Mouse (Mus musculus) lung, postnatal 0 days (tissue): ENCODE data around the gene Brd3. TPM values are rescaled to one million over a fixed set of nuclear protein-coding genes. Genes with fewer than 3 reads are reported as not detected.
A peak's percentile ranks its signal among the peaks of the same experiment; 100 is the strongest.

Experiments
- ATAC-seq: fragments of 200-750 bp; cut with Nextera tagmentation; 2 replicates; pipeline ENCODE4 v1.8.0; 2017; ENCODE audit warnings: moderate library complexity
- DNase-seq: peaks from one replicate; pipeline ENCODE4 v3.0.0-alpha.2; 2016; ENCODE audit warnings: low spot score
- H3K27ac ChIP-seq: fragments of 300-500 bp; sonication (generic); 2 replicates; pipeline ENCODE4 v1.5.1; 2014; ENCODE audit warnings: antibody characterized with exemption, mild to moderate bottlenecking, low read length, mixed read lengths
- H3K27me3 ChIP-seq: fragments of 300-500 bp; sonication (generic); replicated peaks from 2 replicates; pipeline ENCODE4 v1.6.1; 2014; ENCODE audit warnings: low read length, mixed read lengths; ENCODE audit not compliant: insufficient read depth
- H3K36me3 ChIP-seq: fragments of 300-500 bp; sonication (generic); 2 replicates; pipeline ENCODE4 v1.6.1; 2014; ENCODE audit warnings: low read length, mixed read lengths; ENCODE audit not compliant: insufficient read depth
- H3K4me1 ChIP-seq: fragments of 300-500 bp; sonication (generic); 2 replicates; pipeline ENCODE4 v1.6.1; 2014; ENCODE audit warnings: antibody characterized with exemption, low read depth, low read length, mixed read lengths; ENCODE audit not compliant: insufficient read depth
- H3K4me2 ChIP-seq: fragments of 300-500 bp; sonication (generic); replicated peaks from 2 replicates; pipeline ENCODE4 v1.6.1; 2014; ENCODE audit warnings: low read depth, mild to moderate bottlenecking, low read length, moderate library complexity, mixed read lengths
- H3K4me3 ChIP-seq: fragments of 300-500 bp; sonication (generic); 2 replicates; pipeline ENCODE4 v1.5.1; 2014; ENCODE audit warnings: low read depth, low read length
- H3K9ac ChIP-seq: fragments of 300-500 bp; sonication (generic); replicated peaks from 2 replicates; pipeline ENCODE4 v1.6.1; 2014; ENCODE audit warnings: low read depth, mild to moderate bottlenecking
- H3K9me3 ChIP-seq: fragments of 300-500 bp; sonication (generic); 2 replicates; pipeline ENCODE4 v1.6.1; 2016; ENCODE audit warnings: low read length, mixed read lengths
- CTCF ChIP-seq: IDR thresholded peaks from 2 replicates; pipeline ENCODE4 v1.5.1; 2016; ENCODE audit warnings: antibody characterized with exemption, mild to moderate bottlenecking
- EP300 ChIP-seq: IDR thresholded peaks from 2 replicates; pipeline ENCODE4 v1.6.1; 2016; ENCODE audit warnings: antibody characterized with exemption, mild to moderate bottlenecking, control low read depth
- WGBS: fragments of 180-500 bp; shearing (Covaris S2); extraction: QIAGEN DNeasy Blood & Tissue Kit; methylation state at CpG from one replicate; pipeline ENCODE4 v1.1.7; 2014; 5-methylcytosine and 5-hydroxymethylcytosine counted together
- polyA plus RNA-seq: library from polyadenylated mRNA; unstranded; fragments of >200 nt; fragmentation: Nextera tagmentation; extraction: Ambion mirVana; gene quantifications from 2 replicates; pipeline ENCODE4 v1.2.1, GENCODE M21; 2015

The Brd3 gene
- polyA plus RNA-seq, 1 experiment from 2014 or later = 47.5 TPM

GRCm38 (mm10) chr2:27505539-27505938, 1.9 kb downstream of the Brd3 start:
- Histone ChIP-seq H3K4me2 (no peak overlapping the region), H3K9me3 (no peaks in the 10 kb centered on the region), H3K27me3 (no peaks in the 10 kb centered on the region), H3K4me1 (0 out of 2 replicates have a peak, but pooled peaks cover 6% of the 10 kb centered on the region), H3K27ac (peak overlapping the region; percentile 72), H3K36me3 (no peaks in the 10 kb centered on the region), H3K4me3 (no peak overlapping the region), H3K9ac (no peak overlapping the region)
- 9% methylated on average over 6 of the region's 6 CpGs for WGBS
- peak; percentile 24; the same call in 1 of the 2 replicates for TF ChIP-seq EP300
- peak; percentile 55 for TF ChIP-seq CTCF
- DNase-seq (peak; percentile 91), ATAC-seq (peak; percentile 92)

GRCm38 (mm10) chr2:27504113-27504885, 3.2 kb downstream of the Brd3 start:
- 0 out of 2 replicates have a peak overlapping the region, but pooled peaks have one; percentile 12 for H3K9ac ChIP-seq
- no peaks in the 10 kb centered on the region for H3K27me3 ChIP-seq
- H3K36me3 ChIP-seq = no peaks in the 10 kb centered on the region
- H3K4me3 ChIP-seq = no peak overlapping the region
- no peaks in the 10 kb centered on the region for H3K9me3 ChIP-seq
- DNase-seq = peak; percentile 61
- WGBS = 37% methylated on average over 7 of the region's 7 CpGs
- TF ChIP-seq EP300 (no peak), CTCF (no peak)
- no peak overlapping the region for H3K4me2 ChIP-seq
- H3K4me1 ChIP-seq = 0 out of 2 replicates have a peak, but pooled peaks cover 6% of the 10 kb centered on the region
- peak; percentile 49 for ATAC-seq
- peak overlapping the region; percentile 72 for H3K27ac ChIP-seq

GRCm38 (mm10) chr2:27496391-27497028, 11.0 kb downstream of the Brd3 start:
- peak overlapping the region; percentile 41; the same call in 1 of the 2 replicates for H3K9ac ChIP-seq
- peak overlapping the region; percentile 71 for H3K27ac ChIP-seq
- H3K9me3 ChIP-seq = no peaks in the 10 kb centered on the region
- TF ChIP-seq CTCF = peak; percentile 22; the same call in 1 of the 2 replicates
- TF ChIP-seq EP300 = no peak
- ATAC-seq = peak; percentile 64
- no peaks in the 10 kb centered on the region for H3K36me3 ChIP-seq
- peak overlapping the region; percentile 48 for H3K4me2 ChIP-seq
- no peaks in the 10 kb centered on the region for H3K27me3 ChIP-seq
- H3K4me1 ChIP-seq = no peaks in the 10 kb centered on the region
- peak overlapping the region; percentile 35 for H3K4me3 ChIP-seq
- 50% methylated on average over 23 of the region's 23 CpGs for WGBS
- peak; percentile 56 for DNase-seq

- Histone ChIP-seq H3K9me3 (no peaks in the 10 kb centered on the region), H3K4me3 (no peak overlapping the region), H3K4me1 (no peaks in the 10 kb centered on the region), H3K27me3 (no peaks in the 10 kb centered on the region), H3K36me3 (no peaks in the 10 kb centered on the region), H3K27ac (no peak overlapping the region), H3K4me2 (no peak overlapping the region), H3K9ac (no peak overlapping the region)
- ATAC-seq (no peak), DNase-seq (no peak)
- WGBS = 94% methylated on average over 3 of the region's 3 CpGs
- peak; percentile 22 for TF ChIP-seq CTCF
- TF ChIP-seq EP300 = no peak
Observed at GRCm38 (mm10) chr2:27493971-27494370, 13.5 kb downstream of the Brd3 start.

- no peaks in the 10 kb centered on the region for H3K4me1 ChIP-seq
- H3K9ac ChIP-seq = no peak overlapping the region
- DNase-seq (no peak), ATAC-seq (no peak)
- WGBS = 73% methylated on average over 2 of the region's 2 CpGs
- no peaks in the 10 kb centered on the region for H3K36me3 ChIP-seq
- no peaks in the 10 kb centered on the region for H3K9me3 ChIP-seq
- no peak for TF ChIP-seq EP300
- H3K4me2 ChIP-seq = no peak overlapping the region
- no peak overlapping the region for H3K4me3 ChIP-seq
- no peak overlapping the region for H3K27ac ChIP-seq
- no peaks in the 10 kb centered on the region for H3K27me3 ChIP-seq
Observed at GRCm38 (mm10) chr2:27490939-27491338, 16.5 kb downstream of the Brd3 start.

GRCm38 (mm10) chr2:27488362-27488761, 19.1 kb downstream of the Brd3 start:
- Histone ChIP-seq H3K27me3 (no peaks in the 10 kb centered on the region), H3K4me2 (no peak overlapping the region), H3K36me3 (no peaks in the 10 kb centered on the region), H3K9ac (no peak overlapping the region), H3K27ac (no peak overlapping the region), H3K4me1 (no peaks in the 10 kb centered on the region), H3K9me3 (no peaks in the 10 kb centered on the region), H3K4me3 (no peak overlapping the region)
- no peak for ATAC-seq
- TF ChIP-seq CTCF = no peak
- TF ChIP-seq EP300 = no peak
- no peak for DNase-seq
- whole genome bisulfite sequencing = 79% methylated on average over 1 of the region's 1 CpGs
